Mouse (Mus musculus) left cerebral cortex, postnatal 4 days (tissue): Measurements from ENCODE around the gene Tesk1. TPM values are rescaled to one million over a fixed set of nuclear protein-coding genes. Genes with fewer than 3 reads are reported as not detected.
A peak's percentile ranks its signal among the peaks of the same experiment; 100 is the strongest.

ENCODE experiments used
- DNase-seq: peaks from one replicate; pipeline ENCODE4 v3.0.0-alpha.2; 2022
- intact Hi-C: fragments of 180-260 bp; cut with DNase I; formaldehyde crosslinking; loops from one replicate; pipeline ENCODE4 v1.15.1; 2025
- total RNA-seq, 2 experiments: library from RNA; stranded (reverse); gene quantifications; 2 replicates each; pipeline ENCODE4 v1.2.3; 2021

Tesk1 gene
- total RNA-seq: 100 to 1,000 TPM; 106 to 108 TPM

DNA sequence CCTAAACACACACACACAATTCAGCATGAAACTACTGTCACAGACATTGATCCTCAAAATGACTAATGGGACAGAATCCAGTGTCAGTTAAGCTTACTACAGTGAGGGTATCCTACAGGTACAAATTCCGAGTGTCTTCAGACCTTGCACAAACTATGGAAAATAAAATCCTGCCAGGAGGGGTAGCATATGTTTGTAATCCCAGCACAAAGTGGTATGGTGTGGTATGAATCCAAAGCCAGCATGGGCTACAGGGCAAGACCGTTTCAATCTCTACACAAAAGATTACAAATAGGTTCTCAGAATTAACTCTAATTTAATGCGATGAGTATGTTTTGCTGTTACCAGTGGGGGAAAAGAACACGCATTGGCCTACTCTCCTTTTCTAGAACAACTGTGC lies at the start of gene Tesk1:
Gene Tesk1, plus strand, starts transcription at position 301 of the 400 bp plus-strand sequence.
- DNase-seq: no peak
- intact Hi-C loops: loop anchor here (5.0 kb wide), 1 partner anchor 51 kb away; the partner anchor contains the start of gene Ccdc107

DNA sequence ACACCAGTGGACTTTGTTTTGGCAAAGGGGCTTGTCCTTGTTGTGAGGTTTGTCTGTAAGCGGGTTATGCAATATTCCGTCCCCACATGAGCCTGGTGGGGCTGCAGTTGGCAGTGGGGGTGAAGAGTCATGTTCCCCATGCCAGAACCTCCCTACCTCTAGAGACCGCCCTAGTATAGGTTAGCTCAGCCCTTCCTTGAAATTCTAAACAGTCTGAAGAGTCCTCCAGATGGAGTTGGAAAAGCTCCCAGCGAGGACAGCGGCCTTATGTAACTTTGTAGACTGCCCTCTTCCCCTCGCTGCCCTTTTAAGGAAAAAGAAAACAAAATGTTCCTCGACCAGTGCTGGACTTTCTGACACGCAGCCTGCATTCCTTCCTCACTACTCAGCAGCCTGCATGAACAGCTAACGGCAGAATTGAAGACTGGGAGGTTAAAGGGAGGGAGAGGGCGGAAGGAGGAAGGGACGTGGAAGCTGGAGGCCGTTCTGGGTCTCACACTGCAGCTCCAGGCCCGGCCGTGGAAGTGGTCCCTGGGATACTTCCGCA lies 47.3 kb upstream of the Tesk1 start:
- intact Hi-C loops: no loop called here
- DNase-seq: no peak

DNA sequence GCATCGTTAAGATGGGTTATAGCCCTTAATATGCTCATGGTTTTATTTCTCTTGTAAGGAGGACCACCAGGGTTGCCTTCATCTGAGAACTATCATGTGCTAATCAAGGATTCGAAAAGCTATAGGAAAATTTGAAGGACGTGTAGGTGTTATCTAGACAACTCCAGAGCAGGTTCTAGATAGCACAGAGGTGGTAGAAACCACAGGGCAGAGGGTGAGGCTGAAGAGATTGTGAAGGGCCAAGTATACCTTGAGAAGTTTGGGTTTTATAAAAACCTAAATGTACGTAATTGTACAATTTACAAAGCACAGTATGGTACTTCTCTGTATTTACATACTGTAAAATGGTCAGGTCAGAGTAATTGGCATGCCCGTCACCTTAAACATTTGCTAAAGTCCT lies 46.6 kb upstream of the Tesk1 start:
- intact Hi-C loops: no loop called here
- no peak for DNase-seq

DNA sequence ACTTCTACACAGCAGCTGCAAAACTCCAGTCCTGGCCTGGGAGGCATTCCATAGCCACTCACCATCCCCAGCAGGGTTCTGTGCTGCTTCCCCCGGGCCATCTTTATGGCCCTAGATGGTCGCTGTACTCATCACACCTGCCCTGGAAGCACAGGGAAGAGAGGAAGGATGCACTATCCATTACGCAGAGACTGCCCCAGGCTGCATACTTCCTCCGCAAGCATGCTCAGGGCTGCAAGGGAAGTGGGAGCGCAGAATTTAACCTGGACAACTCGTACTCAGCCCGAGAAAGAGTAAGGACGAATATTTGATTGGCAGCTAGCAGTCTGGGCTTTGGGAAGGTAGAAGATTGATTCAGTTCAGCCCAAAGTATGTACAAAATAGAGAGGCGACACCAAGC lies 45.9 kb upstream of the Tesk1 start:
- intact Hi-C loops: no loop called here
- DNase-seq: no peak

DNA sequence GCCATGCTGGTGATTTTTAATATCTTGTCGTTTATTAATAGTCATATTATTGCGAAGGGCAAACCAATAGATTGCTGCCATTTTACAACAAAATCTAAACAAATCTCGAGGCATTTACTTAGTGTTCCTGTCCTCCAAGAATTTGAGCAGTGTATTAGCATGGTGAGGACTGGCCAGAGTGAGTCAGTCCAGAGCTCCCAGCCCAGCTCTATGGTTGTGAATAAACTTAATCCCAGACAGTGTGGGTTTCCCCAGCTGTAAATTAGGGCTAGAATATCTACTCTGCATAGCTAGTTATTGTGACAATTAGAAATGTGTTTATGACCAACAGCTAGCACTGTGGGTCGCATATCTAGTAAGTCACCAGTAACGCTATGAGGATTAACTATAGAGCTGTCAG lies 45.4 kb upstream of the Tesk1 start:
- no peak for DNase-seq
- intact Hi-C loops: no loop called here

DNA sequence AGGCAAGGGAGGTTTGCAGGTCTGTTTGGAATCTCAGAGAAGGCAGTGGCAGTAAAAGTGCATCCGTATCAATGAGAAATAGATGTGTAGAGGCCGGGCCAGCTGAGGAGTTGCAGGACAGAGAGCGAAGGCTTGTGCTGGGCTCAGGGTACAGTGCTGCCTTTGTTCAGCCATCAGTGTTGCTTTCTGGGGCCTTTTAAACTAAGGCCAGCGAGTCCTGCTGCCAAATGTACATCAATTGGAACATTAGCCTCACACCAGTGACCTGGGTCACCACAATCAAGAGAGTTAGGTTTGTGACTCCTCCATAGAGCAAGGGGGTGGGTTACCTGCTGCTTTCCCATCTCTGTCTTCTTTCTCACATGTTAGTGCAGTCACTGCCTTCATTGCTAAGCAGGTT lies 43.7 kb upstream of the Tesk1 start:
- no peak for DNase-seq
- intact Hi-C loops: no loop called here

DNA sequence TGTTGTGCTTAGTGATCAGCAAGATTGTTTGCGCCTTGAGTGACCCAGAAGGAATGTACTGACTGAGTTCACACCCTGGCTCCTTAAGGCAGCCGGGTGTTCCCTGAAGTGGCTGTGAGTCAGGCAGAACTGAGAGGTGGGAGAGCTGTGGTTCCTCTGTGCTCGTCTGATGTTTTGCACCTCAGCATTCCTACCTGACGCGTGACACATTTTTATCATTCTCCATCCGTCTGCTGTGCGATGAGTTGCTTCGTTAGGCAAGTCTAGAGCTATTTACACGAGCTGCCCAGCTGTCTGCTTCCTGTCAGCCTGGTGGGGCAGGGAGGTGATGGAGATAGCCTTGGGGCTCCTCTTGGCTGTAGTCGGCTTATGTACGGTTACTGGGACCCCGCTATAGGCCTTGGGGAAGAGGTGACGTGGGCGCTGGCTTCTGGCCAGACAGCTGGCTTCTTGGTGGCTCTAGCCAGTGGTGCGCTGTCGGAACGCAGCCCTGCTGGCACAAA lies 42.9 kb upstream of the Tesk1 start:
- peak; percentile 74 for DNase-seq
- intact Hi-C loops: no loop called here

DNA sequence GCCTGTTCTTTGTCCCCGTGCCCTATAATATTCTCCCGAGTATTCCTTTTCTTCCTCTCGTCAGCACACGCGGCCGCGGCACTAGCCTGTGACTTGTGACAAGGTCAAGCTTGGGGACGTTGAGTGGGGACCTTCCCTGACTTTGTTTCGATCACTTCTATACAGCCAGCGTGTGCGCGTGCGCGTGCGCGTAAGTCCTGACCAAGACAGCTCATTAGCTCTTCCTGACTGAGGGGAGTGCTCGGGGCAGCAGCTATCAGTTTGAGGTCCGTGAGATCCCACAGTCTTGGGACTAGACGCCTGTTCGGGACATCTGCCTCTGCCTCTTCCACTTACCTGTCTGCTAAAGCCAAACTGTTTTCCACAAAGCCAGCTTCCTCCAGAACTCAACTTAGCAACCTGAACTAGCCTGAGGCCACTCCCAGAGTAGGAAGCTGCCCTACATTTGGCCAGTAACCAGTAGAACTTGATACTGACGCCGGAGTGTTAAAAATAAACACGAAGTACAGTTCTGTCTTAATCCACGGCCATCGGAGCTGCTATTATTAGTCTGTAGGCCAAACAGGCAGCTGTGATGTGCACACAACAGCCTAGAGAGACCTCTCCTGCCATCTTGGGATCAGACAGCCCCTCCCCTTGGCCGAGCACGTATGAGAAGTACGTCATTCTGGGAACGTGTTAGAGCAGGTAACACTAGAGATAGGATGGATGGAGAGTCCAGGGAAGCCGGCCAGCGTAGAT lies 42.2 kb upstream of the Tesk1 start:
- intact Hi-C loops: no loop called here
- DNase-seq: no peak

DNA sequence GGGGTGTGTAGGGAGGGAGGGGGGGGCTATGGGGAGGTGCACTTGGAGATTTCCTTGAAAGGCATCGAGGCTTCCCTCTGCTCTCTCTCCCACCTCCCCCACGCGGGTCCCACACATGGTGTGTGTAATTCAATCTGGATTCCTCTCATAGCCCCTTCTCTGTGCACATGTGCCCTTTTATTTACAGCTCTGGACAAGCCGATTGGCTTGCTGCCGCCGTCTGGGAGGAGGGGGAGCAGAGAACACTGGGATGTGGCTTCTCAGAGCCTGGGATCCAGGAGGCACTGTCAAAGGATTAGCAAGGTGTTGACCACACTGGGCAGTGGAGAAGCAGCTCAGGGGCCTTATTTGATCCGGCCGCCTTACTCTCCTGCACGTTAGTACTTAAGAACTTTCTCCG lies 40.8 kb upstream of the Tesk1 start:
- no peak for DNase-seq
- intact Hi-C loops: no loop called here

DNA sequence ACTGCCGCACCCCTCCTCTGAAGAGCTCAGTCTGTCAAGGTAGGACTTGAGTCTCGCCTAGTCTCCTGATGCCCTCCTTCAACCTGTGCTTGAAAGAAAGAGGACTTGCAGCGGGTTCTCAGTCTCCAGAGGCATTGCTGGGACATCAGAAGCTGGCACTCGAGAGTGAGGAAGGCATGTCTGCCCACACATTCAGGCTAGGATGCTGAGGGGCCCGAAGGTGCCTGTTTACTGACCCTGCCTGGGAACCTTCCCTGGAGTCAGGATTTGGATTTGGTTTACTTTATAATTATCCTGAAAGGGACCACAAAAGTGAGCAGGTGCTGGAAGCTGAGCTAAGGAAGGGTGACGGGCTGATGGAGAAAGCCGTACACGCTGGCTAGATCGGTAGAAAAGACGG lies 40.3 kb upstream of the Tesk1 start:
- intact Hi-C loops: no loop called here
- DNase-seq: no peak

DNA sequence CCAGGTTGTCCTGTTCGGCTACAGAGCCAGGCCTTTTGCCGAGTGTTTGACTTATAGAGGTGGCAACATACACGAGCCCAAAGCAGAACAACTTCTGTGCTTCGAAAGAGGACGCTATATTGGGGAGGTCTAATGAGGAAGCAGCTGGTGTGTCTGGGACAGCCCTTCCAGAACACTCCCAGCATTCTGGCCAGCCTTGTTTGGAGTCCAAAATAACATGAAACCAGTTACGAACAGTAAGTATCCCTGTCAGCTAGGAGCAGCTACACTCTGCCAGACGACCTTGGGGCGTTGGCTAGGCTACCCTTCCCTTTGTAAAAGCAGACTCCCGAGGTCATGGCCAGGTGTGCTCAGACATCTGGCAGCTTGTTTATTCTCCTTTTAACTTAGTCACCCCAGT lies 39.5 kb upstream of the Tesk1 start:
- DNase-seq: no peak
- intact Hi-C loops: no loop called here

DNA sequence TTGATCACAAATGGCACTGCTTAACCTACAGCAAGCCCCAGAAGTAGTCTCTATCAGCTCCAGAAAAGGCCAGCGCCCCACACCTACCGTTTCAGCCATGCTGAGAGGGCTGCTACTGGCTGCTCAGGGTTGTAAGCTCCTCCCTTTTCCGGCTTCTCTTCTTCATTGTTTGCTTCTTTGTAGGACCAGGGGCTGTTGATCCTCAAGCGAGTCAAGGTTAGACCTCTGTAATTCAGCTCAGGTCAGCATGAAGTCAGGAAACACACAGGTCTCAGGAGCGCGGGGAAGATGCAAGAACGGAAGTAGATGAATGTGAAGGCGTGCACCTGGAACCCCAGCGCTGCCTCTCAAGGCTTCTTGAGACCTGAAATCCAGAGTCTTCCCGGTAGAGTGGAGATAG lies 37.0 kb upstream of the Tesk1 start:
- intact Hi-C loops: loop anchor here (5.0 kb wide), 1 partner anchor 357 kb away; the partner anchor contains the start of gene Fam214b

DNA sequence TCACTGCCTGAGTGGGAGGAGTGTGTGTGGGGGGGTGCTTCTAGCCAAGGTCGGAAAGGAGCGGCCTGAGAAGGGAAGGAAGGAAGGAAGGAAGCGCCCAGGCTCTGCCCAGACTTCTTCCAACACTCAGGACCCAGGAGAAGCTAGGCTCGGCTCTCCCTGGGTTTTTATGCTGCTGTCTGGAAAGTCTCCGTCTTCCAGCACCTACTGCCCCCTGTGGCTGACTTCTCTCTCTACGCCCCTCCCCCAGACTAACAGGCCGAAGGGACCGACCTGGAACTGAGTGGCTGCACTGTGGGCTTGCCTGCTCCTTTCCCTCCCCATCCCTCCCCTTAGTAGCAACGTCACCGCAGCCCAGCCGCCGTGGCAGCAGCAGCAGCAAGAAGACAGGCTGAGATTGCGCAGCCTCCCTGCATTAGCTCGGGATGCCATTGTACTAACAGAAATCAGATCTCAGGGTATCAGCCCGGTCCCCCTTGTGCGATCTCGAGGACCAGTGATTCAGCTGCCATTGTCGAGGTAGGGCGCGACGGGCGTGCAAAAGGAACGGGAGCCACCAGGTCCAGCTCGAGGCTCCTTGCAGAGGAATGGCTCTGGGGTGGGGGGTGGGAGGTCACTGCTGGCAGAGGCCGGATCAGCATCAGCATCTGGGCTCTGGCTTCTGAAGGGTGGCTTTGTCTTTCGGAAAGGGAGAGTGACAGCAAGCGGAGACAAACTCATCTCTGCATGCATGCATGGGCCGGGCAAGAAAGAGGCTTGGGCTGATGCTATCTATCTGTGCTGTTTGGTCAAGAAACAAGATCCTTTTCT lies 35.4 kb upstream of the Tesk1 start:
- intact Hi-C loops: loop anchor here (5.0 kb wide), 1 partner anchor 359 kb away; the partner anchor contains the start of gene Fam214b
- peak; percentile 80 for DNase-seq

More for the DNA sequence above, 37.0 kb upstream of the Tesk1 start:
- no peak for DNase-seq

DNA sequence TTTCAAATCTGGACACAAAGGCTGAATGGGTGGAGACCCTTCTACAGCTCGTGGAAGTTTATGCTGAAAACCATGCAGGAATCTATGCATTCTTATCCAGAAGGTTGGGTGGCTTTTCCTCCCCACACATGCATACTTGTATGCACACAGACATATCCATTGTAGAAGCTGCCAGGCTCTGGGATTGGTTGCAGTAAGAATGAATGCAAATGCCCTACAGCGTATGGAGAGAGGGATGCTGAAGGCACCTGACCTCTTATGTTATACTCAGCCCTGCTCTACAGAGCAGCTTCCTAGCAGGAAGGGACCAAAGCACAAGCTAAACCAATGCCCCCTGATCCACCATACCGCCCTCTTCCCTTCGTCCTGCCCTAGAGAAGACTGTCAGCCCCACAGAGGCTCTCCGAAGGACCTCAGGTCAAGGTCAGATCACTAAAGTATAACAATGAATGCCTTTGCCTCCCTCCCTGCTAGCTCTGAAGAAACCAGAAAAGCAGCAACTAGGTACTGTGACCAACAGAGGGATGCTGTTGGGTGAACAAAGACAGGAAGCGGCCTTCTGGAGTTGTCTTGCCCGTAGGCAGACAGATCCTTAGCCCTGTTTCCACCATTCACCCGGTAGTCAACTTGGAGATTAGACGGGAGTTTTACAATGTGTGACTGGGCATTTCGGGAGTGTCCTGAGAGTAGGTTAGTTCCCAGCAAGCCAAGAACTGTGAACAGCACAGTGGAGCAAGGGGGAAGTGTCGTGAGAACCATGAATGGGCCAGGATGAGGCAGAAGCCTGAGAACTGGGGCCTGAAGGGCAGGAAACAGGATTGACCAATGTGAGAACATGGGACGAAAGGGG lies 34.4 kb upstream of the Tesk1 start:
- DNase-seq: no peak
- intact Hi-C loops: loop anchor here (5.0 kb wide), 1 partner anchor 360 kb away; the partner anchor contains the start of gene Fam214b

DNA sequence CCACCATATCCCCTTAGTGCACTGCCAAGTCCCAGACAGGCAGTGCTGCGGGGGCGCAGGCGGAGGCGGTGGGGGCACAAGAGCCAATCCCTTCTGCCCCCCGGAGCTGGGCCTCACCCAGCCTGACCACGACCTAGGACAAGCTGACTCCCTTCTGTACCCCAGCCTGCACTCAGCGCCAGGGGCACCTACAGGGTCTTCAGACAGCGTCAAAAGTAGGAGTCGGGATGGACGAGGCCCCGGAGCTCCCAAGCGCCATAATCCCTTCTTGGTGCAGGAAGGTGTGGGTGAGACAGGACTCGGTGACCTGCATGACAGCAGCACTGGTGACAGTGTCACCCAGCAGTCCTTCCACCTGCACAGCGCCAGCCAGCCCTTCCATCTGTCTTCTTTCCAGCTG lies 27.0 kb upstream of the Tesk1 start:
- intact Hi-C loops: no loop called here
- no peak for DNase-seq

DNA sequence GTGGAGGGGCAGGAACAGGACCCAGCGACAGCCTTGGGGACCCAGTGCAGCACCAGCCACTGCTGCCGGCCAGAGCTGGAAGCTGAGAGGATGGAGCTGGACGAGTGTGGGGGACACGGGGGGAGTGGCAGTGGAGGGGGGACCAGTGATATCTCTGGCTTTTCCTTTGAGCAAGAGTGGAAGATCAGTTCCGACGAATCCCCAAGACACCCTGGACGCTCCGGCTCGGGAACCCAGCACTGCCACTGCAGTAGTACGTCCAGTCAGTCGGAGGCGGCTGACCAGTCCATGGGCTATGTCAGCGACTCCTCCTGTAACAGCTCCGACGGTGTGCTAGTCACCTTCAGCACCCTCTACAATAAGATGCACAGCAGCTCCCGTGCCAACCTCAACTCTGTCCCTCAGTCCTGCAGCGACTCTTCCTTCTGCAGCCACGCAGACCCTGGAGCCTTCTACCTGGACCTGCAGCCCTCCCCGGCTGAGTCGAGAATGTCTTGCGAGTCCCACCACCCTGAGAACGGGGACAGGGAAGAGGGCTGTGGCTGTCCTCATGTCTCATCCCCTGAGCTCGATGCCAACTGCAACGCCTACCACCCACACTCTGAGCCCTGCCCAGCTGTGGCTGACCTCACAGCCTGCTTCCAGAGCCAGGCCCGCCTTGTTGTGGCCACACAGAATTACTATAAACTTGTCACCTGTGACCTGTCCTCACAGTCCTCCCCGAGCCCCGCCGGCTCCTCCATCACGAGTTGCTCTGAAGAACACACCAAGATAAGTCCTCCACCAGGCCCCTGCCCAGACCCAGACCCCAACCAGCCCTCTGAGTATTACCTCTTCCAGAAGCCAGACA lies 26.3 kb upstream of the Tesk1 start:
- intact Hi-C loops: no loop called here
- no peak for DNase-seq

DNA sequence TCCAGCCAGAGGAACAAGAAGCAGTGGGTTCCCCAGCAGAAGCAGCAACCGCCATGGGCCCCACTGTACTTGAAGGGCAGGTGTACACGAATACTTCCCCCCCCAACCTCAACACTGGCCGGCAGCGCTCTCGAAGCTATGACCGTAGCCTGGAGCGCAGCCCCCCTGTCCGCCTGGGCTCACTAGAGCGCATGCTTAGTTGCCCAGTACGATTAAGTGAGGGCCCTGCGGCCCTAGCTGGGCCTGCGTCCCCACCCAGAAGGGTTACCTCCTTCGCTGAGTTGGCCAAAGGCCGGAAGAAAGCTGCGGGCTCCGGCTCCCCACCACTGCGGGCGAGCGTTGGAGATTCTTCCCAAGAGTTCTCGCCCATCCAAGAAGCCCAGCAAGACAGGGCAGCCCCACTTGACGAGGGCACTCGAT lies 25.7 kb upstream of the Tesk1 start:
- intact Hi-C loops: no loop called here
- no peak for DNase-seq

DNA sequence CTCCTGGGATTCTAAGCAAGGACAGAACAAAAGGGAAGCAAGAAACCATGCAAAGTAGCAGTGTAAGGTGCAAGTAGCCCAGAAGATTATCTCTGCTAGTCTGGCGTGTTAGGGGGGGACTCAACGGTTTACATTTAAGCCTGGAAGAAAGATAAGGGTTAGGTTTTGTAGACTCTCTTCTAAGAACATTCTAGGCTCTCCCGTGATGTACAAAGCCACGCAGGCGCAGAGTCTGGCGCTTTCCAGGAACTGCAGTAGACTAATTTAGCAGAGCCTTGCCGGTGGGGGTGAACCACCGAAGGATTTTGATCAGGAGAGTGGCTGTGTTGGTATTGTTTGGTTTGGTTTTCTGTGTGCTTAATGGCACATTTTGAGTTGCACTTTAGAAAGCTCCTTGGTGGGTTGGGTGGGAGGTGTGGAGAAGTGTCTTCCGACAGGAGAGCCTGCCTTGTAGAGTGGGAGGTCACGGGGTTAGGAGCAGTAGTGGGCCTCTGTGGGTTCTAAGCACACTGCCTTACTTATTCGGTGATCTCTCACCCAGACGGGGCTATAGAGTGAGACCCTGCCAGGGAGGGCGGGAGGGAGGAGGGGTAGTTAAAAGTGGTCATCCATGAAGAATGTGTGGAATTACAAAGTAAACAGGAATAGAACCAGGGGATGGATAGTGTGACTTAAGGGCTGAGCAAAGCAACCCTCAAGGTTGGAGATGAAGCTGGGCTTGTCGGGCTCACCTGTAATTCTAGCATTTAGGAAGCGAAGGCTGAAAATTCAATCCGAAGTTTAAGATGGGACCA lies 24.3 kb upstream of the Tesk1 start:
- no peak for DNase-seq
- intact Hi-C loops: no loop called here

DNA sequence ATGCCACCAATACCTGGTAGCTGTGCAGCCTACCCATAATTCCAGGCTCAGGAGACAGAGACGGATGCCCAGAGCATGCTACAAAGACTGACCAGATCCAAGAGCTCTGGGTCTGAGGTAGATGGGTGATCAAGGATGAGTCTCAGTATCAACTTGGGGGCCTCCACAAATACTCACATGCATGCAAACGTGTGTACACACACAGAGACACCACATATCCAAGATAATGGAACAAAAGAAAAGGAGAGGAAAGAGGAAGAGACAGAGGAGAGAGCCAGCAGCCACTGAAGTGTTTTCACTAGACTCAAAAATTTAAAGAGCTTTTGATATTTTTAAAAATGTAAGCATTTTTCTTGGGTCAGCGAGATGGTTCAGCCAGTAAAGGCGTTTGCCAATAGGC lies 23.3 kb upstream of the Tesk1 start:
- intact Hi-C loops: no loop called here
- no peak for DNase-seq
